Mouse (Mus musculus) midbrain, embryonic 16.5 days (tissue): ENCODE measurements around the gene Sowahb. TPM values are rescaled to one million over a fixed set of nuclear protein-coding genes. Genes with fewer than 3 reads are reported as not detected.
"Not testable (repeated sequence)": the region's sequence is repeated elsewhere in the genome, so short reads cannot be mapped to it uniquely, and the experiment has no call there.

Source experiments
- ATAC-seq: fragments of 200-750 bp; cut with Nextera tagmentation; 2 replicates; pipeline ENCODE4 v1.8.0; 2017; ENCODE audit warnings: moderate TSS enrichment
- H3K27ac ChIP-seq: fragments of 300-500 bp; sonication (generic); 2 replicates; pipeline ENCODE4 v1.5.1; 2014; ENCODE audit warnings: mild to moderate bottlenecking, low read length, mixed read lengths
- H3K27me3 ChIP-seq: fragments of 300-500 bp; sonication (generic); 2 replicates; pipeline ENCODE4 v1.6.1; 2014; ENCODE audit warnings: low read depth, low read length, mixed read lengths; ENCODE audit not compliant: control insufficient read depth, insufficient read depth
- H3K36me3 ChIP-seq: fragments of 300-500 bp; sonication (generic); 2 replicates; pipeline ENCODE4 v1.6.1; 2014; ENCODE audit warnings: mild to moderate bottlenecking, low read length, moderate library complexity, mixed read lengths; ENCODE audit not compliant: control insufficient read depth, insufficient read depth
- H3K4me1 ChIP-seq: fragments of 300-500 bp; sonication (generic); 2 replicates; pipeline ENCODE4 v1.6.1; 2014; ENCODE audit warnings: mild to moderate bottlenecking, low read length, mixed read lengths; ENCODE audit not compliant: control insufficient read depth, insufficient read depth
- H3K4me2 ChIP-seq: fragments of 300-500 bp; sonication (generic); 2 replicates; pipeline ENCODE4 v1.6.1; 2014; ENCODE audit warnings: mild to moderate bottlenecking, low read length, mixed read lengths
- H3K4me3 ChIP-seq: fragments of 300-500 bp; sonication (generic); 2 replicates; pipeline ENCODE4 v1.5.1; 2014; ENCODE audit warnings: low read depth, mild to moderate bottlenecking, low read length, moderate library complexity, mixed read lengths
- H3K9ac ChIP-seq: fragments of 300-500 bp; sonication (generic); 2 replicates; pipeline ENCODE4 v1.6.1; 2014; ENCODE audit warnings: low read depth, low read length, mixed read lengths
- H3K9me3 ChIP-seq: fragments of 300-500 bp; sonication (generic); replicated peaks from 2 replicates; pipeline ENCODE4 v1.6.1; 2014; ENCODE audit warnings: mild to moderate bottlenecking, low read length, mixed read lengths; ENCODE audit not compliant: control insufficient read depth, poor library complexity, severe bottlenecking
- WGBS: fragments of 180-500 bp; shearing (Covaris S2); extraction: QIAGEN DNeasy Blood & Tissue Kit; methylation state at CpG from one replicate; pipeline ENCODE4 v1.1.7; 2014; 5-methylcytosine and 5-hydroxymethylcytosine counted together
- polyA plus RNA-seq: library from polyadenylated mRNA; unstranded; fragments of >200 nt; fragmentation: Nextera tagmentation; extraction: Ambion mirVana; gene quantifications from 2 replicates; pipeline ENCODE4 v1.2.1, GENCODE M21; 2015

The Sowahb gene
- polyA plus RNA-seq, 1 experiment from 2014 or later, result not detected

DNA sequence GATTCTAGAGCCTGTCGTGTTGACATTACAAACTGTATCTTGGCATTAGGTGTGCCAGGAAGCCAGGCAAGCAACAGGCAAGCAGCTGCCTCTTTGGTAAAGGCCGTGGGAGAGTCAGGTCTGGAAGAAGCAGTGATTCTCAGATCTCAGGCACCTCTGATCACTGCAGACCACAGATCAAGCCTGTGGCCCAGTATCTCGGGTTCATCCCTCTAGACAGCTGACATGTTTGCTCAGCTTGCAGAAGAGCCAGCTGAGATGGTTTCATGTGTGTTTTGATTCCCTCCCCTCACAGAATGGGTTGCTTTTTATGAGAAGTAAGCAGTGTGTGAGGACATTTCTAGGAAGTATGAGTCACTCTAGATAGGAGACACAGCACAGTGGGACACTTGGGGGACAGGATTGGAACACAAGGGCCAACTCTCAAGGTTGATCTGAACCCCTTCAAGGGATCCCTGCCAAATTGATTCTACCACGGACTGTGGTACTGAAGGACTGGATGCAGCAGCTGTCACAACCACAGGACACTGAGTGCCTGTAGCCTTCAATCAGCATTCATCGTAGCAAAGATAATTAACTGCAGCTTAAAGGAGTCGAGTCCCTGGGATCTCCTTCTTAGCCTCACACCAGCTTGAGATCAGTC is 24.7 kb downstream of the Sowahb start:
- no peaks in the 10 kb centered on the region for H3K27me3 ChIP-seq
- H3K36me3 ChIP-seq, result no peaks in the 10 kb centered on the region
- no peak overlapping the region for H3K27ac ChIP-seq
- no peak overlapping the region for H3K4me3 ChIP-seq
- ATAC-seq, result no peak
- H3K4me1 ChIP-seq, result no peaks in the 10 kb centered on the region
- no peak overlapping the region for H3K9ac ChIP-seq
- no peaks in the 10 kb centered on the region for H3K9me3 ChIP-seq
- WGBS, result 69% methylated on average over 6 of the region's 6 CpGs
- no peak overlapping the region for H3K4me2 ChIP-seq

DNA sequence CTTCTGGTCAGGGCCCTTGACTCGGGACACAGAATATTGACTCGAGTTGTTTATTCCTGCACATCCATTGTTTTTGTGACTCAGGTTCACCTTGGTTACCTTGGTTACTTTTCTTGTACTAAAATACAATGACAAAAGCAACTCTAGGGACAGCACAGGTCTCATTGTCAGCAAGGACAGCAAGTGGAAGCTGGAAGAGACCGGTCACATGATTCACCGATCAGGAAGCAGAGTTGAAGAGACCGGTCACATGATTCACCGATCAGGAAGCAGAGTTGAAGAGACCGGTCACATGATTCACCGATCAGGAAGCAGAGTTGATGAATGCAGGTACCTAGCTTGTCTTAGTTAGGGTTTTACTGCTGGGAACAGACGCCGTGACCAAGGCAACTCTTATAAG is 25.6 kb downstream of the Sowahb start:
- 95% methylated on average over 10 of the region's 10 CpGs for WGBS
- not testable (repeated sequence) for H3K36me3 ChIP-seq, ATAC-seq, H3K27me3 ChIP-seq, H3K9me3 ChIP-seq, H3K27ac ChIP-seq, H3K4me2 ChIP-seq, H3K9ac ChIP-seq, H3K4me1 ChIP-seq, H3K4me3 ChIP-seq

DNA sequence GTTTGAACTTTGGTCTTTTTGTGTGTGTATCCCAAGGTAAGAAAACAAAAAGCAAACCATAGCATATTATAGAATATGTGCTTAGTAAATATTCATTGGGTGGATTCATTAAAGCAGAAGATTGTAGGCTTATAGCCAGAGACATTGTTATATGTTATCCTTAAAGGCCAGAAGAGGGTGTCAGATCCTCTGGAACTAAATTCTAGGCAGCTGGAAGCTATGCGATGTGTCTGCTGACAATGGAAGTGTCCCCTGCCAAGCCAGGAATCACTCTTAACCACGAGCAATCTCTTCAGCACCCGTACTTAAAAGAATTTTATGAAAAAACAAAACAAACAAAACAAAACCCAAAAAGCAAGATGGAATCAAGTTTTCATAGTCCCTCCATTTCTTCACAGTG is 27.1 kb downstream of the Sowahb start:
- 75% methylated on average over 3 of the region's 3 CpGs for WGBS

DNA sequence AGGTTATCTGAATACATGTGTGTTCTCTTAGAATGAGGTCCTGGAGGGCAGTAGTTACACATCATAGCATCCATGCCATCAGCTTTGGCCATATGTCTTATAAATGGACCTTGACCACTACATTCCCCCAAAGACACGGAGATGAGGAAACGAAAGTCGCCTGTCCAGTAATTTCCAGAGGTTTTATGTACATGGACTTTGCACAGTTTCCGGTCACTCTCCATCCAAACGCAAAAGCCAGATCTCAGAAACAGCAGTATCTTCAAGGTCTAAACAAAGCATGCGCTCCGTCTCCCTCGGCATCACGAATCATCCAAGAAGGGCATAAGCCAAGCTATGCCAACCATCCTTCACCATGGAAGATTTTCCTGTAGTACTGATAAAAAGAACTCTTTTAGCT is 36.6 kb downstream of the Sowahb start:
- Histone ChIP-seq H3K36me3 (no peaks in the 10 kb centered on the region), H3K9me3 (no peaks in the 10 kb centered on the region), H3K4me3 (no peak overlapping the region), H3K9ac (no peak overlapping the region), H3K27ac (no peak overlapping the region), H3K27me3 (no peaks in the 10 kb centered on the region), H3K4me2 (no peak overlapping the region), H3K4me1 (peaks cover 4% of the 10 kb centered on the region; the same call in 1 of the 2 replicates)
- WGBS, result 96% methylated on average over 9 of the region's 9 CpGs
- ATAC-seq, result no peak

More for the DNA sequence above, 27.1 kb downstream of the Sowahb start:
- Histone ChIP-seq H3K4me2 (no peak overlapping the region), H3K4me1 (no peaks in the 10 kb centered on the region), H3K27ac (no peak overlapping the region), H3K4me3 (no peak overlapping the region), H3K36me3 (no peaks in the 10 kb centered on the region), H3K9ac (no peak overlapping the region), H3K27me3 (no peaks in the 10 kb centered on the region), H3K9me3 (no peaks in the 10 kb centered on the region)
- ATAC-seq, result no peak

DNA sequence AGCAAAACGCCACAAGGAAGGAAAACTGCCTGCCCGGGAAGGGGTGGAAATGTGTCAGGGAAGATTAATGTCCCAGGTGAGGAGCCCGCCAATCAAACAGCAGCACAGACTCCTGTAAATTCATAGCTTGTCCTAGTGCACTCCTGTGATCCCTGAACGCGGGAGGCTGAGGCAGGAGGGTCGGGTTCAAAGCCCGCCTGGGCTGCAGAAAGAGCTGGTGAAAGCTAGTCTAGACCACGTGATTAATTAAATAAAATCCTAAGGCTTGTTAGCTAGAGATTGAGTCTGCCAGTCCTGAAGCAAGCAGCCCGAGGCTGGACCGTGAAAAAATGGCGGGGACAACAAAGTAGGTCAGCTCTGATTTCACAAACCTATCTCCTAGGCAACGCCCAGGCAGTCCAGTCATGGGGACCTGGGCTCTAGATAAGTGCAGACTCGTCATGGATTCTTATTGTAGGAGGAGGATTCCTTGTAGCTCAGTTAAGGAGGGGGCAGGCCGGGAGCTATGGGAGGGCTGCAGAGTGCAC is 38.9 kb downstream of the Sowahb start:
- H3K27ac ChIP-seq, result no peak overlapping the region
- no peaks in the 10 kb centered on the region for H3K36me3 ChIP-seq
- ATAC-seq, result peak; percentile 72
- H3K4me1 ChIP-seq, result peaks cover 4% of the 10 kb centered on the region; the same call in 1 of the 2 replicates
- 36% methylated on average over 14 of the region's 14 CpGs for WGBS
- H3K27me3 ChIP-seq, result no peaks in the 10 kb centered on the region
- H3K4me2 ChIP-seq, result peak overlapping the region; percentile 46
- no peak overlapping the region for H3K9ac ChIP-seq
- peak overlapping the region; percentile 19; the same call in 1 of the 2 replicates for H3K4me3 ChIP-seq
- no peaks in the 10 kb centered on the region for H3K9me3 ChIP-seq

DNA sequence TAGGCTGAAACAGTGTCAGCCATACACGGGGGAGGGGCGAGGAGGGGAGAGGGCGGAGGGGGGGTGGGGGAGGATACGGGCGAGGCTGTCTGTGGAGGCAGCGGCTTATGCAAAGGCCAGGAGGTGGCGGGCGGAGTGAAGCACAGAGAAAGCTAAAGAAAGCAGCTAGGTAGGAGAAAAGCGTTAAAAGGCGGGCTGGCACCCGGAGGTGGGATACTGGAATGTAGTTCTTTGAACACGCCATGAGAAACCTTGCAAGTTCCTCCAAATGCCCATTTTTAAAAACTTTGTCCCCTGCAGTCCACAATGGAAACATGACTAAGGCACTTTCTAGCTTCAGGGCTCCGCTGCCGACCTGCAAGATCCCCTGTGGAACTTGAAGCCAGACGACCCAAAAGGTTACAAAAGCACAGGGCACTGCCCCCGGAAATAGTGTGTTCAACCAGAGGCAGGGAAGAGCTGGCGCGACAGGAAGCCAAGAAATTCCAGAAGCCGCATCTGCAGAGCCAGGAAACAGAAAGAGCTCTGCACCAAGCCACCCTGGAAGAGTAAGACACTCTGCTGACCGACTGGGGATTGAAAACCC is 39.5 kb downstream of the Sowahb start:
- Histone ChIP-seq H3K27ac (no peak overlapping the region), H3K9me3 (no peaks in the 10 kb centered on the region), H3K36me3 (no peaks in the 10 kb centered on the region), H3K4me2 (peak overlapping the region; percentile 46), H3K27me3 (no peaks in the 10 kb centered on the region), H3K4me3 (peak overlapping the region; percentile 19), H3K4me1 (peaks cover 4% of the 10 kb centered on the region; the same call in 1 of the 2 replicates), H3K9ac (no peak overlapping the region)
- WGBS, result 11% methylated on average over 20 of the region's 20 CpGs
- ATAC-seq, result peak; percentile 22; the same call in 1 of the 2 replicates

DNA sequence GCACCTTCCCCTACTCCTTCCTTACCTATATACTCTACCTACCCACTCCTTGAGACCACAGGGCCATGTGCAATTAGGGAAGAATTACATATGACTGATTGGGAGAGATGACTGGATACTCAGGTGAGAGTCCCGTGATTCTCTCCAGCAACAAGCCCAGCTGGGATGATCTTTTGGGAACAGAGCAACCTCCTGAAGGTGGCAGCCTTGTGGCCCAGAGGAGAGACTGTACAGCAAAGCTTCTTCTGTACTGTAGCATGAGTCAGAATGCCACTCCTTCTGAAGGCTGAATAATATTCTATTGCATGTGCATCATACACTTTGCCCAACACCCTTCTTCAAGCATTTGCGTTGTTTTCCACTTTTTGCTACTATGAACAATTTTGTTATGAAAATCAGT is 42.2 kb downstream of the Sowahb start:
- peaks cover 4% of the 10 kb centered on the region; the same call in 1 of the 2 replicates for H3K4me1 ChIP-seq
- no peaks in the 10 kb centered on the region for H3K36me3 ChIP-seq
- WGBS, result 90% methylated on average over 2 of the region's 2 CpGs
- H3K9me3 ChIP-seq, result no peaks in the 10 kb centered on the region
- no peak overlapping the region for H3K9ac ChIP-seq
- no peak overlapping the region for H3K4me3 ChIP-seq
- no peak for ATAC-seq
- no peaks in the 10 kb centered on the region for H3K27me3 ChIP-seq
- no peak overlapping the region for H3K27ac ChIP-seq
- no peak overlapping the region for H3K4me2 ChIP-seq

DNA sequence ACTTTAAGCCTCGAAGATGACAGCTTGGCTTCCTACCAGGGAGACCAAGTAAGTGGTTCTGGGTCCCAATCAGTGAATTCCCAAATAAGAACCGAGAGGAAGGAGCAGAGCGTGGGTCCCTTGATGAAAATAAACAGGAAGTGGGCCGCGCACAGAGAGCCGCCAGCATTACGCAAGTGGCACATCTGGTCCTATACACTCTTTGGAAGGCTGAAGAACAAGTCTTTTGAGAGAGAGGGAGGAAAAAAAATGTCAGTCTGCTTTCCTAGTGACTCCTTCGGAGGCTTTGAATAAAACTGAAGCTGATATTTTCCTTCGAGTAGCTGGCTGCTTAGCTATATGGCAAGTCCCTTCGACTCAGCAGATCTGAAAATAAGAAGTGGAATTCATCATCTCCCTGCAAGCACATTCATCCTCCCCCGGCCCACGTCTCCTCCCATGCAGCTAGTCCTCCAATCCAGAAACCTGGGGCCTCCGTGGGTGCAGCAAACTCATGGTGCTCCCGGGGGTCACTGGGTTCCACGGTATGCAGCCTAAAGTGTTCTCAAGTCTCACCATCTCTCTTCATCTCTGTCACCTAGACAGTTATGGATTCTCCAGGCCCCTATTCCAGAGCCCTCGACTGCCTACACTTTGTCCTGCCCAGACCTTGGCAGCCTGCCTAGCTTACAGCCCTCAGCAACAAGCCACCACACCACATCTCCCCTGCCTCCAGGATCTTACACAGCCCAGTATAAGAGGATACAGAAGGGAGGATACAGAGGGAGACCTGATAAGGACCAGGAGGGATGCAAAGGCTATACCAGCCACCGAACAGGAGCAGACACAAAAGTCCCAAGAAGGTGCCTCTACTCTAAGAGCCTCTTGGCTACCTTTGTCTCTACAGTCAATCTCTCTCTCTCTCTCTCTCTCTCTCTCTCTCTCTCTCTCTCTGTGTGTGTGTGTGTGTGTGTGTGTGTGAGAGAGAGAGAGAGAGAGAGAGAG is 43.8 kb downstream of the Sowahb start:
- no peak for ATAC-seq
- Histone ChIP-seq H3K9ac (no peak overlapping the region), H3K4me3 (no peak overlapping the region), H3K36me3 (no peaks in the 10 kb centered on the region), H3K9me3 (no peaks in the 10 kb centered on the region), H3K27ac (no peak overlapping the region), H3K27me3 (no peaks in the 10 kb centered on the region), H3K4me2 (no peak overlapping the region), H3K4me1 (peaks cover 4% of the 10 kb centered on the region; the same call in 1 of the 2 replicates)
- WGBS, result 79% methylated on average over 17 of the region's 17 CpGs
